Mouse (Mus musculus) mesoderm, embryonic 11.5 days (tissue): Measurements from ENCODE around the gene Vmn1r127.
"Not testable (repeated sequence)": the region's sequence is repeated elsewhere in the genome, so short reads cannot be mapped to it uniquely, and the experiment has no call there.

Source experiments
- DNase-seq: peaks from one replicate; pipeline ENCODE4 v3.0.0-alpha.2; 2012; ENCODE audit warnings: low read depth, low spot score

The Vmn1r127 gene

DNA sequence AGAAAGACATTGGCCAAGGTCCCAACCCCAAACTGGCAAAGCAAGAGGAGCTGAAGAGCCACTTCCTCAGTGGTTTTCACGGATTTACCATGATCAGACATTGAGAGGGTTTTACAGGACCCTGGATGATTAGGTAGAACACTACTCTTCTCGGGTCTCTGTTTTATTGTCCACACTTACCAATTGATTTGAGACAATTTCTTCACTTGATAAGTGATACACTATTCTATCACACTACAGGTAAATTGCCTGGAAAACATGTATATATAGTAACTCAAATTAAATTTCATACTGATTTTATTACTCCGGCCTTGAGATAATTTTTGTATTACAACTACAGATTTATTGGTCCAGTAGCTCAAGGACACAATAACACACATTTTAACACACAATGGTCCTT is at the start of gene Vmn1r127:
Gene Vmn1r127, minus strand, starts transcription at position 101 of the 400 bp plus-strand sequence.
- DNase-seq = not testable (repeated sequence)

DNA sequence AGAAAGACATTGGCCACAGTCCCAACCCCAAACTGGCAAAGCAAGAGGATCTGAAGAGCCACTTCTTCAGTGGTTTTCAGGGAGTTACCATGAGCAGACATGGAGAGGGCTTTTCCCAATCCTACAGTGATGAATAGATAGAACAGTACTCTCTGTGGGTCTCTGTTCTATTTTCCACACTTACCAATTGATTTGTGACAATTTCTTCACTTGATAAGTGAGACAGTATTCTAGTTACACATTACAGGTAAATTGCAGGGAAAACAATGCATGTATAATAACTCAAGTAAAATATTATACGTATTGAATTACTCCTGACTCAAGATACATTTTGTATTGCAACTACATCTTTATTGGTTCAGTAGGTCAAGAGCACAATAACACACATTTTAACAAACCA is 41.5 kb upstream of the Vmn1r127 start, which contains the start of gene Vmn1r129:
Gene Vmn1r129, minus strand, starts transcription at position 101 of the 400 bp plus-strand sequence.
- not testable (repeated sequence) for DNase-seq

DNA sequence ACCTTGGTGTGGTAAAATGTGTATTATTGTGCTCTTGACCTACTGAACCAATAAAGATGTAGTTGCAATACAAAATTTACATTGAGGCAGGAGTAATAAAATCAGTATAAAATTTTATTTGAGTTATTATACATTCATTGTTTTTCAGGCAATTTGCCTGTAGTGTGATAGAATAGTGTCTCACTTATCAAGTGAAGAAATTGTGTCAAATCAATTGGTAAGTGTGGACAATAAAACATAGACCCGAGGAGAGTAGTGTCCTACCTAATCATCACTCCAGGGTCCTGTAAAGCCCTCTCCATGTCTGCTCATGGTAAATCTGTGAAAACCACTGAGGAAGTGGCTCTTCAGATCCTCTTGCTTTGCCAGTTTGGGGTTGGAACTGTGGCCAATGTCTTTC is 29.4 kb upstream of the Vmn1r127 start, which contains the start of gene Vmn1r128:
Gene Vmn1r128, plus strand, starts transcription at position 301 of the 400 bp plus-strand sequence.
- not testable (repeated sequence) for DNase-seq

DNA sequence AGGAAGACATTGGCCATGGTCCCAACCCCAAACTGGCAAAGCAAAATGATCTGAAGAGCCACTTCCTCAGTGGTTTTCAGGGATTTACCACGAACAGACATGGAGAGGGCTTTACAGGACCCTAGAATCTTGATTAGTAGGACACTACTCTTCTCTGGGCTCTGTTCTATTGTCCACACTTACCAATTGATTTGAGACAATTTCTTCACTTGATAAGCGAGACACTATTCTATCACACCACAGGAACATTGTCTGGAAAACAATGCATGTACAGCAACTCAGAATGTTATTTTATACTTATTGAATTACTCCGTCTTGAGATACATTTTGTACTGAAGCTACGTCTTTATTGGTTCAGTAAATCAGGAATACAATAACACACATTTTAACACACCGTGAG is 18.3 kb downstream of the Vmn1r127 start, which contains the start of gene Vmn1r126:
Gene Vmn1r126, minus strand, starts transcription at position 101 of the 400 bp plus-strand sequence.
- DNase-seq = not testable (repeated sequence)

DNA sequence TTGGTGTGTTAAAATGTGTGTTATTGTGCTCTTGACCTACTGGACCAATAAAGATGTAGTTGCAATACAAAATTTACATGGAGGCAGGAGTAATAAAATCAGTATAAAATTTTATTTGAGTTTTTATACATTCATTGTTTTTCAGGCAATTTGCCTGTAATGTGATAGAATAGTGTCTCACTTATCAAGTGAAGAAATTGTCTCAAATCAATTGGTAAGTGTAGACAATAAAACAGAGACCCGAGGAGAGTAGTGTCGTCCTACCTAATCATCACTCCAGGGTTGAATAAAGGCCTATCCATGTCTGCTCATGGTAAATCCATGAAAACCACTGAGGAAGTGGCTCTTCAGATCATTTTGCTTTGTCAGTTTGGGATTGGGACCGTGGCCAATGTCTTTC is 47.8 kb downstream of the Vmn1r127 start, which contains the start of gene Vmn1r125:
Gene Vmn1r125, plus strand, starts transcription at position 301 of the 400 bp plus-strand sequence.
- not testable (repeated sequence) for DNase-seq
